Mouse (Mus musculus) layer of hippocampus, postnatal 36 days (tissue): ENCODE measurements around the gene Crat. TPM values are rescaled to one million over a fixed set of nuclear protein-coding genes. Genes with fewer than 3 reads are reported as not detected.
"Not testable (repeated sequence)": the region's sequence is repeated elsewhere in the genome, so short reads cannot be mapped to it uniquely, and the experiment has no call there.

Experiments
- DNase-seq, 2 experiments: peaks; one replicate each; pipeline ENCODE4 v3.0.0; 2022
- total RNA-seq, 2 experiments: library from RNA; stranded (reverse); gene quantifications; 2 replicates each; pipeline ENCODE4 v1.2.3; 2021

Gene Crat
- total RNA-seq, 2 experiments from 2014 or later, result 42.5 to 46.1 TPM

DNA sequence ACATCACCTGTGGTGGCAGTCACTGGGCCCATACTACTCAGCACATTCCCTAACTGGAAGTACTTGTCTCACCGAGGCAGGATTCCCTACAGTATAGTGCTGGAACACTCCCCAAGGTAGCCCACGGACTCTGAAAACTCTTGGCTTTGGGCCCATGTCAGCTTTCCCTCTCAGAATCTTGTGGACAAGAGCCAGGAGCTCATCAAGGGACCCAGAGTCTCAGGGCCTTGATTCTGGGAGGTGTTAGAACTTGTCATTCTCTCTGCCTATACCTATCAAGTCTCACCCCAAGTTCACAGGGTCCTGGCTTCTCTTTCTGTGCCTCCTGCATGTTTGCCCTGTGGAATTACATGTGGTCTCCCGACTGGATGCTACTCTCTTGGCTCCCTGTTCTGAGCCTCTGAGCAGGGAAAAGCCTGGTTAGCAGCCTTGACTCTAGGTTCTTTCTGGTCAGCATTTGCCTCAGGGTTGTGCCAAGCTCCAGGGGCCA is 24.6 kb upstream of the Crat start:
- no peak for DNase-seq

DNA sequence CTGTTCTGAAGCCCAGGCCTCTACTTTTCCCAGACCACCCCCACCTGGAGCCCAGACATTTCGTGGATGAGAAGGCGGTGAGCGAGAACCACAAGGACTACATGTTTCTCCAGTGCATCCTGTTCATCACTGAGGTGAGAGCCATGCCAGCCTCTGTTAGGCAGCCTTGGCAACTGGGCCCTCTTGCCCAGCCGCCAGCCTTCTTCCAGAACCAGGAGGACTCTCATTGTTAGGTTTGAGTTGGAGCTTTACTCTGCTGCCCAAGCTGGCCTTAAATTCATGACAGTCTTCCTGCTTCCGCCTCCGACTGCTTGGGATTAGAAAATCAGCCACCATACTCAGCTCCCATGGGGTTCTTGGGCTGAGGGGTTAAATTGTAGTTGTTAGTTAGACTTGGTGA is 24.0 kb upstream of the Crat start:
- no peak for DNase-seq

DNA sequence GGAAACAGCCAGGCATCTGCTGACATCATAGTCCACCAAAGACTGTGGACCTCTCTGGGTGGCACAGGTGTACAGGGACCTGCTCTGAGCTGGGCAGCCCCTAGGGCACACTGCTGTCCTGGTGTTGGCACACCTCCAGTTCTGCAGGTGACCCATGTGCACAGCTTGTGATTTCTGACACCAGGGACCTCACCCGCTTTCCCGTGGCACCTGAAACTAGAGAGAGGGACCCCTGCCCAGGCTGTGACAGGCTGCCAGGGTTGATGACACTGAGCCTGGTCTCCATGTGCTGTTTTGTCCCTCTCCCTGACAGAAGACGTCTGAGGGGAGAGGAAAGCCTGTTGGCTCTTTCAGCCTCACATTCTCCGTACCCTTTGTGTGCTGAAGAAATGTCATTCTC is 22.2 kb upstream of the Crat start:
- DNase-seq, result no peak

DNA sequence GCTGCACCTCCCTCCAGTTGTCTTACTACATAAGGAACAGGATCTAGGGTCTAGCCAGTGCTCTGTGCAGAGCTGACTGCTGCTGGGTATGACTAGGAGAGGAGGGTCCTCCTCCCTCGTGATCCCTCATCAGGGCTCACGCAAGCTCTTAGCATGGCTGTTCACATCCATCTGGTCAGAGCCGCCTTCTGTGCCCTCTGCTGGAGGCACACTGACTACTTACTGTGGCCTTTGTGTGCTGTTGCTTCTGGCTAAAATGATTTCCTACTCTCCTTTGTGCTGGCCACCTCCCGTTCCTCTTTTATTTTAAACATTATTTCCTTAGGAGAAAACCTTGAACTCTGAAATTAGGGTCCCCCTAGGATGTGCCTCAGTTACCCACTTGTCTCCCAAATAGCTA is 21.2 kb upstream of the Crat start:
- no peak for DNase-seq

DNA sequence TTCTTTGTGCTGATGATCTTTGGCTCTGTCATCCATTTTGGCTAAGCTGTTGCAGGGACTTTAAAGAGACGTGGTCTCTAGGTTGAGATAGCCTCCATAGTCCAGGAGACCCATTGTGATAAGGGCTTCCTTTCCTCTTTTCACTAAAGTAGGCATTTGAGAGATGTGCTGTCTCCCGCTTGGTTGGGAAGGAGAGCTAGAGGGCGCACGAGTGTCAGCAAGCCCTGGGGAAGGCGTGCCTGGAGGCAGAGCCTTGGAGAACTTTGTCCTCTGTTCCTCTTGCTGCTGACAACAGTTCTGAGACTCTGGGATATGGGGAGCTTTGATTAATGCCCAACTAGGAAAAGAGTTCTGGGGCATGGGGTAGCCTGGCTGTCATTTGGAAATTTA is 20.5 kb upstream of the Crat start:
- no peak for DNase-seq

DNA sequence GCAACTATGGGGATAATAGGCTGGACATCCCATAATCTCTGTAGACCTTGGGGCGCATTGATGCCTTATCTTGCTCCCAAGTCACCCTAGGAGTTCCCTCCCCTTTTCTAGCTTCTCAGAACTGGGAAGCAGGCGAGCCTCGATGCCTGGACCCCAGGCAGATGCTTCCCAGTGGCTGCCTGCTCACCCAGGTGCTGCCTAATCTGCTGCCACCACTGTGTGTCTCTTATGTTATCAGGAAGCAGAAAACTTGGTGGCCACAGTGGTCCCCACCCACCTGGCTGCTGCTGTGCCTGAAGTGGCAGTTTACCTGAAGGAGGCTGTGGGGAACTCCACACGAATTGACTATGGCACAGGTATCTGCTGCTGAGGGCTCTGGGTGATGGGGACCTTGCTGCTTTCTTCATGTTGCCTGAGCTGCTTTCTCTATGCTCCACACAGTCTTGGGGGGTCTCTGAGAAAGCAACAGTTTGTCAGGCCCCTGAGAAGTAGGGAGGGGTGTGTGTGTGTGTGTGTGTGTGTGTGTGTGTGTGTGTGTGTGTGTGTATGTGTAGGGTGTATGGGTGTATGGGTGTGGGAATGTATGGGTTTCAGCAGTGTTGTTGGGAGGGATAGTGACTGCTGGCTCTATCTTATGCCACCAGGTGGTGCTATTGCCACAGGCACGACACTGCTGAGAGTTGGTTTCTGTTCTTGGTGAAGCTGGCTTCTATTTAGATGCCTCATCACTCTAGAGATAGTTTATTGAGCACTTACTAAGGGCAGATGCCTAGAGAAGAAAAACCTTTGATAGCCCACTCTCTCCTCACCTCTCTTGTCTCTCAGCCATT is 19.9 kb upstream of the Crat start:
- peak; percentile 57 to 73 for DNase-seq

DNA sequence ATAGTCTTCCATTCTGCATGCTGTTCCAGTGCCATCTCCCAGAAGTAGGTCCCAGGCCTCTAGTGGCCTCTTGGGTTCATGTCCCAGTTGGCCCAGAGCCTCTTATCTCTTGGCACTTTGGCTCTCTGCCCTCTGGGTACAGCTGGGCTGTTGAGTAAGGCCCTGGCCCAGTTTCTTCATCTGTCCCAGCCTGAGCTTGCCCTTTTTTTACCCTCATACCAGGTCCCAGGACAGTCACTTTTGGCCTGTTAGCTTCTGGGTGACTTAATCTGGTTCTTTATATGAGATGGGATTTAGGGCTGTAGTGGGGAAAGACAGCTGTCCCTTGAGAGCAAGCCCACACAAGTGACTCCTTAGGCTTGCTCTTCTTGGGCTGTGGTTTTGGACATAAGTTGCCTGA is 13.5 kb upstream of the Crat start:
- no peak for DNase-seq

DNA sequence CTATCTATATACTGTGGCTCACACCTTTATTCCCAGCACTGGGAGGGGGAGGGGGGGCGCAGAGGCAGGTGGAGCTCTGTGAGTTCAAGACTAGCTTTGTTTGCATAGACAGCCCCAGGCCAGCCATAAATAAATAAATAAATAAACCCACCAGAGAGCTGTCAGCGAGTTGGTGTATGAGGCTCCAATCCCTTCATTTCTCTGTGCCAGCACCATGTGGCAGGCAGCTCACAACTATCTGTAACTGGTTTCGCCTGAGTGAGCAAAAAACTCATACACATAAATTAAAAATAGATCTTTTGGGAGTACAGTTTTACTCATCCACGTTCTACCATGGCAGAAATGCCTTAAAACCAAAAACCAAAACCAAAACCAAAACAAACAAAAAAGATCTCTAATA is 5.8 kb upstream of the Crat start:
- no peak for DNase-seq

DNA sequence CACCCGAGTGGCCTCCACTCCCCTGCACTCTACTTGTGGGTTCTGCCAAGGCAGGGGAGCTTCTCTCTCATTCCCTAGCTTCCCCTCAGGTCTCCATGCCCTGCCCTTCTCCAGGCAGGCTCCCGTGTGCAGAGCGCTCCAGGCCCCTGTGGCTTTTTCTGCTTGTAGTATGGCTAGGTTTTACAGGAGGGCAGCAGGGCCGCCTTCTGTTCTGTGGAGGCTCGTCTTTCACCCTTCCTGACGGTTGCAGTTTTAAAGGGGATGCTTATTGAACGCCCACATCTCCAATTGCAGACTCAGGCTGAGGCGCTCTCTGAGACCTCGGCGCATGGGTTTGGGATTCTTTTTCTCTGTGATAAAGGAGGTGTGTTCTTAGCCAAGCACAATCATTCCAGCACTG is 3.5 kb upstream of the Crat start:
- DNase-seq, result no peak

DNA sequence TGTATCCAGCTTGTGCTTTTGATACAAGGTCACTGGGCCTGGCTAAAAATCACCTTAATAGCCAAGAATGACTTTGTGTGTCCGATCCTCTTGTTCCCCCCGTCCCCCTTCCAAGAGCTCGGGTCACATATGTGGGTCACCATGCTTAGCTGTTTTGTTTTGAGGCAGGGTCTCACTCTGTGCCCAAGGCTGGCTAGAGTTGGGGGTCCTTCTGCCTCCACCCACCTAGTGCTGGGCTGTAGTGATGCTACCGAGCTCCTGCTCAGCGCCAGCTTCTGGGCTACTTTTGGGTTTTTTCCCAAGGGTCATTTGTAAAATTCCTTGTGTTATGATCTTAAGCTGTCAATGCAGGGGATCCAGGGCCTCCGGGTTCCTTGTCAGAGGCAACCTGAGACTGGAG is 2.6 kb upstream of the Crat start:
- DNase-seq, result no peak

DNA sequence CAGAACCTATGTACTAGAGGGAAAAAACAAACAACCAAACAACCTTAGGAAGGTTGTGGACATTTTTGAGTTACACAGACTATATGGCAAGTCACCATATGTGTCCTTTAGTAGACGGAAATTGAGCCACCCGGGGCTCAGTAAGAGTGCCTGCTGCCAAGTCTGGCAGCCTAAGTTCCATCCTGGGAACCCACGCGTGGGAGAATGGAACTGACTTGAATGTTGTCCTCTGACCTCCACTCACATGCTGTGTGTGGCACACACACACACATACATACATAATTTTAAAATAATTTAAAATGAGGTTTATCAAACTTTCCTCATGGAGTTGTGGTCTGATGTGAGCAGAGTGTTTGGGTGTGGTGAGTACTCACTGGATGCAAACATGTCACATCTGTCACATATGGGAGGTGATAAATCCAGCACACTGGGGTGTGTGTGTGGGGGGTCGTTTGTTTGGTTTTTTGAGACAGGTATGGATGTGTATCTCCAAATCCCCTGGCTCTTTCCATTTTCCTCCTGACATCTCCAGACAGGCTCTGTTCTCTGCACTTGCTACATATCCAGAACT is 2.1 kb upstream of the Crat start:
- DNase-seq, result no peak

DNA sequence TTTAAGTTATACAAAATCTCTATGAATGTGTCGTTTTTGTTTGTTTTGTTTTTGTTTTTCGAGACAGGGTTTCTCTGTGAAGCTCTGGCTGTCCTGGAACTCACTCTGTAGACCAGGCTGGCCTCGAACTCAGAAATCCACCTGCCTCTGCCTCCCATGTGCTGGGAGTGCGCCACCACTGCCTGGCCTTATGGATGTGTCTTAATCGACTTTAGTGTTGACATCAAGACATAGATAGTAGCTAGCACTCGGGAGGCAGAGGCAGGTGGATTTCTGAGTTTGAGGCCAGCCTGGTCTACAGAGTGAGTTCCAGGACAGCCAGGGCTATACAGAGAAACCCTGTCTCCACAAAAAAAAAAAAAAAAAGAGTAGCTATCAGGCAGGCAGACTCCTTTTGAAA is 1.5 kb upstream of the Crat start:
- not testable (repeated sequence) for DNase-seq

DNA sequence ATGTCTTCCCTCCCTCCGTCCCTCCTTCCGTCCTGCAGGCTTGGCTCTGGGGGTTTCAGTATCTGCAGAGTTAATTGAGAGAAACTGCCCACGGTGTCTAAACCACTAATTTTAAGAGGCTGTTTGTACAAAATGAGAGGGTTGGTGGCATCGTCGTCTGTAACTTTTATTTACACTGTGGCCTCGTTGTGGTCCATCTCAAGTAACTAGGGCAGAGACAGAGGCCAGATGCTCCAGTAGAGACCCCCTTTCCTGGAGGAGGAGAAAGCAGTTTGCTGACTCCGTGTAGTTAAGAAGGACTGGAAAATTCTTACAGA is 994 bp upstream of the Crat start:
- no peak for DNase-seq

DNA sequence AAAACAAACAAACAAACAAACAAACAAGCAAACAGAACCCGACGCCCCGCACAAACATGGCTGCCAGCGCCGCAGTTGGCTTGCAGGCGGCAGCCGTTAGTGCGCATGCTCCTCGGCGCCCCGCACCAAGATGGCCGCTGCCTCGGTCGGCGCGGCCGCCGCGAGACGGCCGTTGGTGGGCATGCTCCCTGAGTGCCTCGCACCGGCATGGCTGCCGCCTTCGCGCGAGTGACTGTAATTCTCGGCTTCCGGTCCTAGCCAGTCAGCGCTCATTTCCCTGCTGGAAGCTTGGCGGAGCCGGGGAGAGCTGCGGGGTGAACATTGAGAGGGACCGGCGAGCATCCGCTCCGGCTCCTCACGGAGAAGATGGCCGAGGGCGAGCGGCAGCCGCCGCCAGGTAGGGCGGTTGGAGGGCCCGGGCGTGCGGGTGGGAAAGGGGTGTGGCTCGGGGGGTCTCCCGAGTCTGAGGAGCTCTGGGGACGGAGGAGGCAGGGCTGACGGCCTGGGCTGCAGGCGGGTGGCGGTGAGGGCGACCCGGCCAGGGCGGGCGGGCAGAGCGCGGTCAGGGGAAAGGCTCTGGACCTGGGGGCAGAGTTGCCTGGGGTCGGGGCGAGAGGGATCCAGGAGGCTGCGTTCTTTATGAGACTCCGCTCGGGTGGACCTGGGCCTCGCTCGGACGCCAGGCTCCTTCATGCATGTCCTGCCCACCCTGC is 479 bp upstream of the Crat start, which contains the start of gene Ptpa:
Gene Ptpa, plus strand, starts transcription at position 104 of the 713 bp plus-strand sequence.
- DNase-seq, result peak; percentile 90 to 93

DNA sequence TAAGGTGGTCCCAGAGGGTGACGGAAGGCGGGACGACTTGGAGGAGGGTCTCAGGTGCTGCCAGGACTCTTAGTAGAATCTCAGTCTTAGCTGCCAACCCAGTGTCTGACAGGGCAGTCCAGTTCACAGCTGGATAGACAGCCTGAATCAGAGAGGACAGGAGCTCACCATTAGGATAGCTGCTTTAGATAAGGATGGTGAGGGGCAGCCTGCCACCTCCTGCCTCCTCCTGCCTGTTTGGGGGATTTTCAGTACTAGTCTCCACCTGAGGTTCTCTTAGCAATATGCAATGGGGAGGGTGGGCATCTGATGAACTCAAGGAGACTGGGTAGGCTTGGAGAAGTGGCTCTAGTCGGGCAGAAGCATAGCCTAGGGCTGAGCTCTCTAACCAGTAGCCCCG is 932 bp downstream of the Crat start:
- no peak for DNase-seq

DNA sequence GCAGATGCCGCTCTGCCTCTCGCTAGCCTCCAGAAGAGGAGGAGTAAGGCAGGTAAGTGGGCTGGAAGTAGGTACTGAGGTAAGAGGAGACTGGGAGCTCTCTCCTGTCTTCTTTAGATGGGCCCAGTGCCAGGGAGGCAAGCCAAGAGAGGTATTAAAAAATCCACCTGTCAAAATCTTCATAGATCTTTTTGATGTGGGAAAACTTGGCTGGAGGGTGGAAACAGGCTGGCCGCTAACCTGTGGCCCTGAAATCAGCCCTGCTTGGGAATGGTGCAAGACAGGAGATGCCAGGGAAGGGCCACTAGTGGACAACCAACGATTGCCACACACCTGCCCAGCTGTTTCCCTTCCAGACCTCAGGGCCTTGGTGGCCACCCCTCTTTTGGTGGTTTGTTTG is 1.5 kb downstream of the Crat start:
- DNase-seq, result no peak

DNA sequence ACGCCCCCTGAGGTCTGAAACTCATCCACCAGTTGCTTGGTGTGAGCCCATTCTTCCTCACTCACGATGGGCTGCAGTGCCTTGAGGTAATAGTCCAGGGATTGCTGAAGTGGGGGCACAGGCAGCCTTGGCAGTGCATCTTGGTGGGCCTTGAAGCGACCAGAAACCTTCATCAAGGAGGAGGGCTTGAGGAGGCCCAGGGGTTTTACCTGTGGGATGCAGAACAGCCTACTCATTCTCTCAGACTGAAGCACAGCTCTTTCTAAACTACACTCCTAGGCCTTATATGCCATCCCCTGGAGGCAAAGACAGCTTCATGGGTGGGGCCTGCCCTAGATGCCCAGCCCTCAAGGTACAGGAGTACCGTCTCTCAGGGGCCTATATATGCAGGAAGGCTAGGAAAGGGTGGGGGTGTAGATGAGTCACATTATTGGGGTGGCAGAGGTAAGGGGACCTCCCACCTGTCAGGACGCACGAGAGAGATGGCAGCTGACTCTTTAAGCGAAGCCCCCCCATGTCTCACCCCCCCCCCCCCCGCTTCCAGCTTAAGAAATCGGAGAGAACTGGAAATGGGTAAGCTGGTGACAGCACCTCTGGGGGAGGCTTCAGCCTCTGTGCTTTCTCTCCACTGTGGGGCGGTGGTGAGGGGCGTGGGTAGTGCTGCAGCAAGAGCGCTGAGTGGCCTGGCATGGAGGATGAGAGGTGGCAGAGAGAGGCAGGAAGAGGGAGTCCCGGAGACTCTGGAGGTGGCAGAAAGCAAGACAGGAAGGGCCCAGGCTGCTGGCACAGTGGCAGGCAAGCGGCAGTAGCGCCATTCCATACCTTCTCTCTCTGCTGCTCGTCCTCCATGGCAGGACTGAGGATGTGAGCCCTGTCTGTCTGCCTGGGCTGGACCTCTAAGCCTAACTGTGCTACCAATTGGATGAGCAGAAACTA is 2.3 kb downstream of the Crat start:
- peak; percentile 36 to 43 for DNase-seq

DNA sequence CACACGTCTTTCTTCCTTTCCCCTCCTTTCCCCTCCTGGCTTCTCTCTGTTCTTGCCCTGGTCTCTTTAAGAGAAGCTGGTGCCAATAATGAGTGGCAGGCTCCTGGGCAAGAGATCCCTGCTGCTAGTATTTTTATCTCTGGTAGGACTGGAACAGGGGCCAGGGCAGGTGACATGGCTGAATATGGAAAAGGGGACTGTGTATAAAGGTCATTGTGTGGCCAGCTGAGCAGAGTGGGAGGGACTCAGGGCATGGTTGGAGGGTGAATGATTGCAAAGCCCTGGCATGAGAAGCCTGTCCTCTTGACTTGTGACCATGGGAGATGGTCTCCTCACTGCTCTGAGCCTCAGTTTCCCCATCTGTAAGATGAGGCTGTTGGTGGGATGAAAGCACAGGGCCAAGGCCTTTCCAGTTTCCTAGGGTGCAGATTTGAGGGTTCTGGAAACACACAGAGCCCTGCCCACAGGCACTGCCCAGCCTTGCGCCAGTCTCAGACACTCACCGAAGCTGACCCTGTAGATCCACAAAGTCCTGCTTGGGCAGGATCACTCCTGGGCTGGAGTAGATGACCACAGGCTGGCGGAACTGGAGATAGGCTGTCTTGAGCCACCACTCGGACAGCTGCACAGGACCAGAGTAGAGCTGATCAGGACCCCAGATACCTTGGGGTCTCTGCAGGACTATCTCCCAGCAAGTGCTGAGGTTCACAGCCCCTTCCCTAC is 6.0 kb downstream of the Crat start:
- no peak for DNase-seq

DNA sequence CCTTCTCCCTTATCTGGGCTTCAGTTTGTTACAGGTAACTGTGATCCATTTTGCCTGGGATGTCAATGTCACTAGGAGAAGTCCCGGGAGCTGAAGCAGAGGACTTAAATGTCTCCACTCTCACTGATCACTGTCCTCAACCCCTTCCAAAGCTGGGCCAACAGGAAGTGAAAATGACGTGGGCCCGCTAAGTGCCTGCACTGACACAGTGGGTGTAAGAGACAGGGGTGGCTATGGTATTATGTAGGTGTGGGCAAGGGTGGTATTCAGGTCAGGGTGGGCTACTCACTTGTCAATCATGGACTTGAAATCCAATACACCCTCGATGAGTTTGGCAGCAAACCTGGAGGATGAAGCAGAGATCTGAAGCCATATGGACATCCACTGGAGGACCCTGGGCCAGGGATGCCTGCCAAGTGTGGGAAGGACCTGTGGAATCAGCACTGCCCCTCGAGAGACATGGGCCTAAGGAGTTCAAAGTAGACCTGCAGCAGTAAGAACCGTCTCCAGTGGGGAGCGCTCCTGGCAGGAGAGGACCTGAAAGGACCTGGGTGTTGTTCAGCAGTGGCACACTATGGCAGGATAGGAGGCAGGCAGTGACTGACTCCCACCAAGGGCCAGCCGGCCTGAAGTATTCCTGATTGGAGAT is 7.0 kb downstream of the Crat start:
- DNase-seq, result no peak

DNA sequence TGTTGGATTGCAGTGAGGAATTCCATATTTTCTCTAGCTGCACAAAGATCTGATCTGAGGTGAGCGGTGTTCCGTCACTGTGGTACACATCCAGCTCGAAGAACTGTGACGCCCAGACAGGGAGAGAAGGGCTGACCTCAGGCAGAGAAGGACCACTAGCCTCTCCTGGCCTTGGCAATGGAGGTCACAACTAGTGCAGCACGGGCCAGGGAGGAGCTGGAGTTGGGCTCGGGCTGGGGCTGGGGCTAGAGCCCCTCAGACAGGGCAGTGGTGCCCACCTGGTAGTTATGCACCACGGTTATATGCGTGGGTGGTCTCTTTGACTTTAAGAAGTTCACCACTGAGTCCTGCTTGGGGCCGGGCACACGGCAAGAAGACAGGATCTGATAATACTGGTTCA is 7.8 kb downstream of the Crat start:
- no peak for DNase-seq

DNA sequence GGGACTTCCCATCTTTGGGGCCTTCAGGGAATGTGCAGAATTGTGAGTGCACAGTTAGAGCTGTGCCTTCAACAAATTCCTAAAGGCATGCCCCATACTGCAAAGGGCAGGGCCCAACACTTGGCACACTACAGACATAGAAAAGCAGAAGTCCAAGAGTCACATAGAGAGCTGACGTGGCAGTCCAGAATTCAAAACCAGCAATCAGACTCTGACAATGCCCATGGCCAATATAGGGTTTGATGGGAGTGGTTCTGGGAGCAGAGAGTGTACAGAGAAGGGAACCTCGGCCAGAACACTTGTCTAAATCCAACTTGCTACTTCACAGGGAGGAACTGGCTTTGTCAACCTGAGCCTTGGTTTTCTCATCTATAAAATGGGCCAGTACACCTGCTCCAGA is 8.4 kb downstream of the Crat start:
- DNase-seq, result no peak
